Mouse (Mus musculus): ENCODE data around the gene Cpne5. TPM values are rescaled to one million over a fixed set of nuclear protein-coding genes. Genes with fewer than 3 reads are reported as not detected.

Cpne5 gene
- polyA plus RNA-seq, 1 experiment from 2014 or later, result 0.93 TPM

DNA sequence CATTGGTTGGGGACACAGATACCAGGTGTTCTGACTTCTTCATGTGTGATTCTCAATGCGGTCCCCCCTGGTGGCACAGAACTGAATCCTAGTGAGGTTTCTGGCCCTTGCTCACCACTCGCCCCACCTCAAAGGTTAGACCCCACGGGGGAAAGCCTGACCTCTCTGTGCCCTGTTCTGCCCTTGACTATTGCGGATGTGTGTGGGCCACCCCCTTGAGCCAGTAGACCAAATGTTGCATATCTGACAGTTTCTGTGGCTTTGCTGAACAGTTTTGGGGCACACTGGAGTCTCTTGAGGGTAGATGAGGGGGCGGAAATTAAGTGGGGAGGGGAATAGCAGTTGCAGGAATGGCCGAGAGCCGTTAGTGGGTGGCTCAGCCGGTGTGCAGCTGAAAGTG, 94.7 kb downstream of the Cpne5 start:
- Histone ChIP-seq H3K27ac (ENCODE audit: low read depth, low read length) (no peak overlapping the region), H3K4me1 (replicated peaks; ENCODE audit: control insufficient read depth, insufficient read depth, low read length) (no peaks in the 10 kb centered on the region), H3K36me3 (ENCODE audit: control insufficient read depth, insufficient read depth, low read length) (no peaks in the 10 kb centered on the region), H3K4me2 (no peak overlapping the region), H3K9me3 (ENCODE audit: control insufficient read depth, low read length) (no peaks in the 10 kb centered on the region), H3K4me3 (ENCODE audit: low read depth, low read length) (no peak overlapping the region), H3K27me3 (replicated peaks; ENCODE audit: control insufficient read depth, insufficient read depth, low read length) (no peaks in the 10 kb centered on the region), H3K9ac (ENCODE audit: low read depth, low read length) (no peak overlapping the region)
- ATAC-seq (replicated peaks; ENCODE audit: low FRiP score), result no peak
- 88% methylated on average over 8 of the region's 8 CpGs for WGBS
- no peak for DNase-seq (ENCODE audit: low spot score)

DNA sequence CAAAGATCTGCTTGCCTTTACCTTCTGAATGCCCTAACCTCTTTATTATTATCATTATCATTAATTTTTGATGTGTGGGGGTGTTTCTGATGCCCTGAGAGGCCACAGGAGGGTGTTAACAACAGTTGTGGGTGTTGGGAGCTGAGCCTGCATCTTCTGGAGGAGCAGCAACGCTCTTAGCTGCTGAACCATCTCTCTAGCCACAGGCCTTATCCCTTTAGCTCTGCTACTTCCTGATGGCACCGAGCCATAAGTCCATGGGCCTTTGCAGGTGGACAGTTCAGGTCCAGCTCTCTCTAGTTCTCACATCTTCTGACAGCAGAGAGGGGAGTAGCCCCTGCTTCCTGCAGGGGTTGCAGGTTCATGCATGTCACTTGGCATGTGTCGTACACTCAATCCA, 96.4 kb downstream of the Cpne5 start:
- Histone ChIP-seq H3K27me3 (replicated peaks; ENCODE audit: control insufficient read depth, insufficient read depth, low read length) (no peaks in the 10 kb centered on the region), H3K9ac (ENCODE audit: low read depth, low read length) (no peak overlapping the region), H3K27ac (ENCODE audit: low read depth, low read length) (no peak overlapping the region), H3K4me2 (no peak overlapping the region), H3K36me3 (ENCODE audit: control insufficient read depth, insufficient read depth, low read length) (no peaks in the 10 kb centered on the region), H3K4me3 (ENCODE audit: low read depth, low read length) (no peak overlapping the region), H3K4me1 (replicated peaks; ENCODE audit: control insufficient read depth, insufficient read depth, low read length) (no peaks in the 10 kb centered on the region), H3K9me3 (ENCODE audit: control insufficient read depth, low read length) (no peaks in the 10 kb centered on the region)
- ATAC-seq (replicated peaks; ENCODE audit: low FRiP score) (no peak), DNase-seq (ENCODE audit: low spot score) (no peak)
- WGBS, result 75% methylated on average over 3 of the region's 3 CpGs

DNA sequence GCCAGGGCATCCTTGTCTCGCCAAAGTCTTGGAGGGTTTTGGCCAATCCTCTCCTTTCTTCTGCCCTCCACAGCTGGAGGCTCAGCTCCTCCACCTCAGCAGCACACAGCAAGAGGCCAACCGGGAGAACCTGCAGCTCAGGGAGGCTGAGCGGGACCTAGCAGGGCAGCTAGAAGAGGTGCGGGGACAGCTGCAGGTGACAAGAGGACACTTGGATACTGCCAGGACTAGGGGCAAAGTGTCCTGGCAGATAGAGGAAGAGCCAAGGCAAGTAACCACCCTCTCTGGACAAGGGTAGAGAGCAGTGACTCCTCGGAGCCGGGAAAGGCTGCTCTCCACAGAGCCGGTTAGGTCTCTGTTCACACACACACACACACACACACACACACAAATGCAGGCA, 100.1 kb downstream of the Cpne5 start:
- Histone ChIP-seq H3K4me2 (no peak overlapping the region), H3K4me3 (ENCODE audit: low read depth, low read length) (no peak overlapping the region), H3K27me3 (replicated peaks; ENCODE audit: control insufficient read depth, insufficient read depth, low read length) (no peaks in the 10 kb centered on the region), H3K9me3 (ENCODE audit: control insufficient read depth, low read length) (no peaks in the 10 kb centered on the region), H3K27ac (ENCODE audit: low read depth, low read length) (no peak overlapping the region), H3K9ac (ENCODE audit: low read depth, low read length) (no peak overlapping the region), H3K4me1 (replicated peaks; ENCODE audit: control insufficient read depth, insufficient read depth, low read length) (0 out of 2 replicates have a peak, but pooled peaks cover 4% of the 10 kb centered on the region), H3K36me3 (ENCODE audit: control insufficient read depth, insufficient read depth, low read length) (no peaks in the 10 kb centered on the region)
- WGBS, result 84% methylated on average over 7 of the region's 7 CpGs
- DNase-seq (ENCODE audit: low spot score), result no peak
- no peak for ATAC-seq (replicated peaks; ENCODE audit: low FRiP score)

DNA sequence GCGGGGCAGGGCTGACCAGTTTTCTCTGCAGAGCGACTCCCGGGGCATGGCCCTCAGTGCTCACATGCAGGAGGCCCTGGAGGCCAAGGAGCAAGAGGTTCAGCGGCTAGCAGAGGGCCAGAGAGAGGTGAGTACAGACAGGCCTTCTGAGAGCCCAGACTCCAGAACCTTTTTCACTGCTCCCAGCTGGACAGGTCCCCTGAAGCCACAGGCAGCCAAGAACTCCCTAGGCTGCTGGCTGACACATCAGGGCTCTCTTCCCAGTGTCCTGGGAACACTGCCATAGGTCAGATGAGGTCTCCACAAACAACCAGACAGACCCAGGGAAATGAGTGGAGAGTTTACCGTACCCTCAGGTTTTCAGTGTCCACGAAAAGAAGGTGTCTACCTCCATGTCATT, 101.7 kb downstream of the Cpne5 start:
- Histone ChIP-seq H3K4me3 (ENCODE audit: low read depth, low read length) (no peak overlapping the region), H3K9ac (ENCODE audit: low read depth, low read length) (no peak overlapping the region), H3K27ac (ENCODE audit: low read depth, low read length) (no peak overlapping the region), H3K27me3 (replicated peaks; ENCODE audit: control insufficient read depth, insufficient read depth, low read length) (no peaks in the 10 kb centered on the region), H3K4me1 (replicated peaks; ENCODE audit: control insufficient read depth, insufficient read depth, low read length) (0 out of 2 replicates have a peak, but pooled peaks cover 4% of the 10 kb centered on the region), H3K4me2 (no peak overlapping the region), H3K36me3 (ENCODE audit: control insufficient read depth, insufficient read depth, low read length) (no peaks in the 10 kb centered on the region), H3K9me3 (ENCODE audit: control insufficient read depth, low read length) (no peaks in the 10 kb centered on the region)
- DNase-seq (ENCODE audit: low spot score) (no peak), ATAC-seq (replicated peaks; ENCODE audit: low FRiP score) (no peak)
- WGBS, result 72% methylated on average over 6 of the region's 6 CpGs

DNA sequence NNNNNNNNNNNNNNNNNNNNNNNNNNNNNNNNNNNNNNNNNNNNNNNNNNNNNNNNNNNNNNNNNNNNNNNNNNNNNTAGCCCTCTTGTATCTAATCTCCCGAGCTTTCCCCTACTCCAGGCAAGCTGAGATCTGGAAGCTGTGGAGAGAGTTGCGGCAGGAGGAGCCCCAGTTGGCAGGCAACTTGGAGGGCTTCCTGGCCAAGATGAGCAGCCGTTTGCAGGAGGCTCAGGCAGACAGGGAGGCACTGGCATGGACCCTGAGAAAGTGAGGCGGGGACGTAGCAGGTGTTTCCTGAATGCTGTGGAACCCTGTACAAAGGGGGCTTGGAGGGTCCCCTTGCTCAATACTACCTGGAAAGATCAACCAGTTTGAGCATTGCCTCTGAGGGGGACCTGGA, 102.9 kb downstream of the Cpne5 start:
- Histone ChIP-seq H3K4me1 (replicated peaks; ENCODE audit: control insufficient read depth, insufficient read depth, low read length) (0 out of 2 replicates have a peak, but pooled peaks cover 4% of the 10 kb centered on the region), H3K4me3 (ENCODE audit: low read depth, low read length) (no peak overlapping the region), H3K9me3 (ENCODE audit: control insufficient read depth, low read length) (no peaks in the 10 kb centered on the region), H3K4me2 (no peak overlapping the region), H3K36me3 (ENCODE audit: control insufficient read depth, insufficient read depth, low read length) (no peaks in the 10 kb centered on the region), H3K27me3 (replicated peaks; ENCODE audit: control insufficient read depth, insufficient read depth, low read length) (no peaks in the 10 kb centered on the region), H3K27ac (ENCODE audit: low read depth, low read length) (no peak overlapping the region), H3K9ac (ENCODE audit: low read depth, low read length) (no peak overlapping the region)
- WGBS, result 71% methylated on average over 5 of the region's 5 CpGs
- ATAC-seq (replicated peaks; ENCODE audit: low FRiP score) (no peak), DNase-seq (ENCODE audit: low spot score) (no peak)

DNA sequence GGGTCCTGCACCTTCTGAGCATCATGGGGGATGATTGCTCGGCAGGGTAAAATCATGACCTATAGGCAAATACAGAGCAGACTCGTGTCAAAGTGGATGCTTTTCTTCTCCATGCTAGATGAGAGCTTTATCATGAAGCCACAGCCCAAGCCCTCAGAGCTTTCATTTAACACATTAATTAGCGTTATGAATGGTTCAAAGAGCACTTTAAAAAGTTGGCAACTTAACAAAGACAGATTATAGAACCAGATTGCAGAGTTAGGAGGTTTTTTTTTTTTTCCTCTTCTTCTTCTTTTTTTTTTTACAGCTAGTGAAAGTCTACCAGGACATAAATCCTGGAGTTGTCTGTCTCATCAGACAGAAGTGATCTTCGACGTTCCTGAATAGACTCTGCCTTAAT, 108.6 kb downstream of the Cpne5 start:
- ATAC-seq (replicated peaks; ENCODE audit: low FRiP score), result no peak
- H3K27ac ChIP-seq (ENCODE audit: low read depth, low read length), result no peak overlapping the region
- 0 out of 2 replicates have a peak, but pooled peaks cover 4% of the 10 kb centered on the region for H3K4me1 ChIP-seq (replicated peaks; ENCODE audit: control insufficient read depth, insufficient read depth, low read length)
- H3K4me2 ChIP-seq, result no peak overlapping the region
- no peaks in the 10 kb centered on the region for H3K9me3 ChIP-seq (ENCODE audit: control insufficient read depth, low read length)
- no peak overlapping the region for H3K4me3 ChIP-seq (ENCODE audit: low read depth, low read length)
- H3K36me3 ChIP-seq (ENCODE audit: control insufficient read depth, insufficient read depth, low read length), result no peaks in the 10 kb centered on the region
- no peak for DNase-seq (ENCODE audit: low spot score)
- H3K27me3 ChIP-seq (replicated peaks; ENCODE audit: control insufficient read depth, insufficient read depth, low read length), result no peaks in the 10 kb centered on the region
- no peak overlapping the region for H3K9ac ChIP-seq (ENCODE audit: low read depth, low read length)
- 66% methylated on average over 5 of the region's 5 CpGs for WGBS

DNA sequence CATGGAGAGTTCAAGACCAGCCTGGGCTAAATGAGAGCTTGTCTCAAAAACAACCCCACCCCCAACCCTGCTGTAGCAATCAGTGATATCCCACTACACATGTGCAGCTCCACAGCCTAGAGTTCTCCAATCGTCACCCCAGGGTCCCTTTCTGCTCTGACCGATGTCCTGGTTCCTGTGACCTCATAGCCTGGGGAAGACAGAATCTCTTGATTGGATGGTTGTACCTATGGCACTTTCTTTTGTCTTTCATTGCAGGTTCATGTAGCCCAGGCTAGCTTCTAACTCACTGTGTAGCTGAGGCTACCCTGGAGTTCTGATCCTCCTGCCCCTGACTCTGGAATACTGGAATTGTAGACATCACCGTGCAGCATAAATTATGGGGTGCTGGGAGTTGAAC, 111.4 kb downstream of the Cpne5 start:
- no peaks in the 10 kb centered on the region for H3K9me3 ChIP-seq (ENCODE audit: control insufficient read depth, low read length)
- no peaks in the 10 kb centered on the region for H3K36me3 ChIP-seq (ENCODE audit: control insufficient read depth, insufficient read depth, low read length)
- DNase-seq (ENCODE audit: low spot score) (no peak), ATAC-seq (replicated peaks; ENCODE audit: low FRiP score) (no peak)
- no peak overlapping the region for H3K9ac ChIP-seq (ENCODE audit: low read depth, low read length)
- no peaks in the 10 kb centered on the region for H3K4me1 ChIP-seq (replicated peaks; ENCODE audit: control insufficient read depth, insufficient read depth, low read length)
- no peak overlapping the region for H3K4me2 ChIP-seq
- 86% methylated on average over 3 of the region's 3 CpGs for WGBS
- H3K27ac ChIP-seq (ENCODE audit: low read depth, low read length), result no peak overlapping the region
- H3K27me3 ChIP-seq (replicated peaks; ENCODE audit: control insufficient read depth, insufficient read depth, low read length), result no peaks in the 10 kb centered on the region
- no peak overlapping the region for H3K4me3 ChIP-seq (ENCODE audit: low read depth, low read length)

DNA sequence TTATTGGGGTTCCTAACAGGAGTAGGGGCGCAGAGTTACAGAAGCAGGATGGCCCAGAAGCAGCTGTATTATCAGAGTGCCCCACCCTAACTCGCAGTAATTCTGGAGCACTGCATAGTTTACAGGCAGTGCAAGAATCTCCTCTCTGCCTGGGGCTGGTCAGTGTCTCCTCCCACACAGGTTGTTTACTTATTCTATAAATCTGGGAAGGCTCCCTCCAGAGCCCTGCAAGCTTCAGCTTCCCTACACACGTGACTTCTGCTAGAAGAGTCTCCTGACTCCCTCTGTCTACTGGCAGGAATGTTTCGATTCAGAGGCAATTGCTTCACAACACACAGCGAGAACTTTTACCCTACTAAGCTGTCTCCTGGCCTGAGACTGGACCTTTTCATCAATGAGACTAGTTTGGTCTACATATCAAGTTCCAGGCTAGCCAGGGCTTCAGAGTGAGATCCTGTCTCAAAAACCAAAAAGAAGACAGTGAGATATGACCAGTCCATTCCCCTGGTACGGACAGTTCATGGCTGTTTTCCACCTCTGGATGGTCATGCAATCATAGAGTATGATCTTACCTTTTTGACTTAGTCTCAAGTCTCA, 114.3 kb downstream of the Cpne5 start:
- Histone ChIP-seq H3K9me3 (ENCODE audit: control insufficient read depth, low read length) (no peaks in the 10 kb centered on the region), H3K27ac (ENCODE audit: low read depth, low read length) (no peak overlapping the region), H3K4me1 (replicated peaks; ENCODE audit: control insufficient read depth, insufficient read depth, low read length) (no peaks in the 10 kb centered on the region), H3K36me3 (ENCODE audit: control insufficient read depth, insufficient read depth, low read length) (no peaks in the 10 kb centered on the region), H3K4me2 (no peak overlapping the region), H3K9ac (ENCODE audit: low read depth, low read length) (no peak overlapping the region), H3K27me3 (replicated peaks; ENCODE audit: control insufficient read depth, insufficient read depth, low read length) (no peaks in the 10 kb centered on the region), H3K4me3 (ENCODE audit: low read depth, low read length) (no peak overlapping the region)
- DNase-seq (ENCODE audit: low spot score) (no peak), ATAC-seq (replicated peaks; ENCODE audit: low FRiP score) (0 out of 2 replicates have a peak, but pooled peaks have one; percentile 15)
- WGBS, result 62% methylated on average over 6 of the region's 6 CpGs

DNA sequence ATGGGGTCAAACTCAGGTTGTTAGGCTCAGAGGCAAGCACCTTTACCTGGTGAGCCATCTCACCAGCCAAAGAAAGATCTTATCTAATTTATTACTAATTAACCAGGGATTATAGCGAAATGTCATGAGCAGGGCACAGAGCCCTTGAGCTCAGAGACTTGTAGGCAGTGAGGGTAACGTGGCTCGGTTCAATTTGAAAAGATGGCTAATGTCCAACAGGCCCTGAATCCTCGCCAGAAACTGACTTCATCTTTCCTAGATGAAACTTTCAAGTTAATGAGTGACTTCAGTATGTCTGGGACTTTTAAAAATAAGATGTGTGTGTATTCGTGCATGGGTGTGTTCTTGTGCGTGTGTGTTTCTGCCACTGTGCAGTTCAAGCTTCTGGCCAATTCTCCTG, 115.2 kb downstream of the Cpne5 start:
- no peaks in the 10 kb centered on the region for H3K9me3 ChIP-seq (ENCODE audit: control insufficient read depth, low read length)
- H3K36me3 ChIP-seq (ENCODE audit: control insufficient read depth, insufficient read depth, low read length), result no peaks in the 10 kb centered on the region
- H3K4me3 ChIP-seq (ENCODE audit: low read depth, low read length), result no peak overlapping the region
- H3K27me3 ChIP-seq (replicated peaks; ENCODE audit: control insufficient read depth, insufficient read depth, low read length), result no peaks in the 10 kb centered on the region
- H3K9ac ChIP-seq (ENCODE audit: low read depth, low read length), result no peak overlapping the region
- H3K4me1 ChIP-seq (replicated peaks; ENCODE audit: control insufficient read depth, insufficient read depth, low read length), result no peaks in the 10 kb centered on the region
- H3K27ac ChIP-seq (ENCODE audit: low read depth, low read length), result no peak overlapping the region
- H3K4me2 ChIP-seq, result no peak overlapping the region
- ATAC-seq (replicated peaks; ENCODE audit: low FRiP score), result no peak
- WGBS, result 78% methylated on average over 6 of the region's 6 CpGs
- DNase-seq (ENCODE audit: low spot score), result no peak

Data from liver, embryonic 11.5 days (tissue).